Mouse (Mus musculus) ES-Bruce4 (cell line): ENCODE data around the gene Nrbf2. TPM values are rescaled to one million over a fixed set of nuclear protein-coding genes. Genes with fewer than 3 reads are reported as not detected.

Experiments
- H3K27ac ChIP-seq: 2 replicates; pipeline ENCODE4 v1.5.1; 2012; ENCODE audit warnings: low read length, inconsistent platforms; ENCODE audit not compliant: insufficient read depth
- H3K27me3 ChIP-seq: 2 replicates; pipeline ENCODE4 v1.6.1; 2012; ENCODE audit warnings: mild to moderate bottlenecking, low read length, inconsistent platforms; ENCODE audit not compliant: control insufficient read depth, poor library complexity, insufficient read depth, severe bottlenecking
- H3K36me3 ChIP-seq: 2 replicates; pipeline ENCODE4 v1.6.1; 2012; ENCODE audit warnings: inconsistent platforms, mild to moderate bottlenecking, low read length, moderate library complexity; ENCODE audit not compliant: control insufficient read depth, poor library complexity, insufficient read depth, severe bottlenecking
- H3K4me1 ChIP-seq: one replicate; pipeline ENCODE4 v1.8.1; 2011; ENCODE audit warnings: low read length; ENCODE audit not compliant: control insufficient read depth, insufficient read depth
- H3K4me3 ChIP-seq: 2 replicates; pipeline ENCODE4 v1.5.1; 2011; ENCODE audit warnings: low read depth, mild to moderate bottlenecking, low read length
- H3K9ac ChIP-seq: 2 replicates; pipeline ENCODE4 v1.6.1; 2012; ENCODE audit warnings: low read depth, mild to moderate bottlenecking, inconsistent platforms; ENCODE audit not compliant: poor library complexity, severe bottlenecking
- H3K9me3 ChIP-seq: replicated peaks from 2 replicates; pipeline ENCODE4 v1.6.1; 2012; ENCODE audit warnings: mild to moderate bottlenecking, low read length, inconsistent platforms; ENCODE audit not compliant: control insufficient read depth, poor library complexity, insufficient read depth, severe bottlenecking
- CTCF ChIP-seq: IDR thresholded peaks from one replicate; pipeline ENCODE4 v1.8.1; 2011; ENCODE audit warnings: low read depth, low read length
- EP300 ChIP-seq: IDR thresholded peaks from 2 replicates; pipeline ENCODE4 v1.6.1; 2011; ENCODE audit warnings: low read depth, low read length; ENCODE audit not compliant: insufficient read depth
- POLR2A ChIP-seq: IDR thresholded peaks from one replicate; pipeline ENCODE4 v1.8.1; 2011; ENCODE audit warnings: low read length; ENCODE audit not compliant: insufficient read depth
- polyA plus RNA-seq: library from polyadenylated mRNA; stranded (reverse); fragments of >200 nt; gene quantifications from 2 replicates; pipeline ENCODE4 v1.2.4, GENCODE M21; 2011; ENCODE audit warnings: low read depth; ENCODE audit not compliant: missing spikeins, insufficient read depth, insufficient read length

Gene Nrbf2
- polyA plus RNA-seq, 1 experiment, result 22.5 TPM

- Histone ChIP-seq H3K4me1 (peaks cover 2% of the 10 kb centered on the region), H3K9me3 (no peaks in the 10 kb centered on the region), H3K27me3 (no peaks in the 10 kb centered on the region), H3K27ac (no peak overlapping the region), H3K9ac (no peak overlapping the region), H3K36me3 (peaks cover 55% of the 10 kb centered on the region), H3K4me3 (no peak overlapping the region)
- no peak for TF ChIP-seq POLR2A
- TF ChIP-seq CTCF, result peak; percentile 57
Observed at GRCm38 (mm10) chr10:67247145-67247544, 38.0 kb downstream of the Nrbf2 start.

DNA sequence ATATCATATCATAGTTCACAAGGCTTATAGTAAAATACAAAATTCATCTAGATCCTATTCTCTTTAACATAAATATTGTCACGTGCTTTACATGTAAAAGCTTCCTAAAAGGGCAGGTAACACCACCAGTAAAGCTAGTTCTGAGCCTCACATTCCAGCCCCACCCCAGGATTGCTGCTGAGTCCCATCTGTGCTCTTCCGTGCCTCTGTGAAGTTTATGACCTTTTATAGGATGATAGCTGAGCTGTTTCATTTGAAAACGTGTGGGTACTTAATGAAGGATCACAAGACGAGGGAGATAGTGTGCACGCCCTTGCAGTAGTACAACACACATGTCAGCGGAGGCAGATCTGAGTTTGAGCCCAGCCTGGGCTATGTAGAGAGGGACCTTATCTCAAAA, 54.7 kb downstream of the Nrbf2 start:
- Histone ChIP-seq H3K27me3 (no peaks in the 10 kb centered on the region), H3K9me3 (no peaks in the 10 kb centered on the region), H3K4me3 (no peak overlapping the region), H3K27ac (no peak overlapping the region), H3K9ac (no peak overlapping the region), H3K36me3 (peaks cover 75% of the 10 kb centered on the region), H3K4me1 (no peaks in the 10 kb centered on the region)
- TF ChIP-seq EP300 (no peak), POLR2A (no peak), CTCF (no peak)

- Histone ChIP-seq H3K9ac (no peak overlapping the region), H3K36me3 (peaks cover 72% of the 10 kb centered on the region), H3K27me3 (no peaks in the 10 kb centered on the region), H3K4me3 (no peak overlapping the region), H3K27ac (no peak overlapping the region), H3K9me3 (no peaks in the 10 kb centered on the region), H3K4me1 (no peaks in the 10 kb centered on the region)
- TF ChIP-seq POLR2A, result no peak
- TF ChIP-seq CTCF, result no peak
- TF ChIP-seq EP300, result no peak
Observed at GRCm38 (mm10) chr10:67226543-67226942, 58.6 kb downstream of the Nrbf2 start.

DNA sequence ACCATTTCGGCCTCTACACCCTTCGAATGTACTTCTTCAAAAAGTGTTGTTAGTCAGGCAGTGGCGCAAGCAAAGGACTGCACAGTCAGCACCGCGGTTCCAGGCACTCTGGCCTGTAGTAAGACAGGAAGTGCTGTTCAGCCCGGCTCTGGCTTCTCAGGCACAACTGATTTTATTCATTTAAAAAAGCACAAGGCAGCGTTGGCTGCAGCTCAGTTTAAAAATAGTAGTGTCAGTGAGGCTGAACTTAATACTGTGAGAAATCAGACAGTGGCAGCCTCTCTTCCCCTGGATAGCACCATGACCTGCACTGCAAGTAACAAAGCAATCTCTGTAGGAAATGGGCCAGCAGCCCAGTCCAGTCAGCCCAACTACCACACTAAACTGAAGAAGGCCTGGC, 59.0 kb downstream of the Nrbf2 start:
- no peak overlapping the region for H3K4me3 ChIP-seq
- no peaks in the 10 kb centered on the region for H3K27me3 ChIP-seq
- TF ChIP-seq CTCF (no peak), POLR2A (no peak), EP300 (no peak)
- H3K9me3 ChIP-seq, result no peaks in the 10 kb centered on the region
- no peaks in the 10 kb centered on the region for H3K4me1 ChIP-seq
- no peak overlapping the region for H3K27ac ChIP-seq
- no peak overlapping the region for H3K9ac ChIP-seq
- peaks cover 72% of the 10 kb centered on the region for H3K36me3 ChIP-seq

- Histone ChIP-seq H3K9me3 (no peaks in the 10 kb centered on the region), H3K36me3 (peaks cover 71% of the 10 kb centered on the region), H3K4me3 (no peak overlapping the region), H3K4me1 (no peaks in the 10 kb centered on the region), H3K27ac (no peak overlapping the region), H3K27me3 (no peaks in the 10 kb centered on the region), H3K9ac (no peak overlapping the region)
- TF ChIP-seq POLR2A, result no peak
- TF ChIP-seq EP300, result no peak
- TF ChIP-seq CTCF, result no peak
Observed at GRCm38 (mm10) chr10:67225528-67225927, 59.6 kb downstream of the Nrbf2 start.

- no peak overlapping the region for H3K27ac ChIP-seq
- TF ChIP-seq CTCF (no peak), EP300 (no peak)
- no peak overlapping the region for H3K4me3 ChIP-seq
- peaks cover 73% of the 10 kb centered on the region for H3K36me3 ChIP-seq
- no peaks in the 10 kb centered on the region for H3K27me3 ChIP-seq
- no peak overlapping the region for H3K9ac ChIP-seq
- no peaks in the 10 kb centered on the region for H3K9me3 ChIP-seq
- no peaks in the 10 kb centered on the region for H3K4me1 ChIP-seq
Observed at GRCm38 (mm10) chr10:67223942-67224341, 61.2 kb downstream of the Nrbf2 start.
